Mouse (Mus musculus) neural tube, embryonic 10.5 days (tissue): ENCODE measurements around the gene Socs2.
A peak's percentile ranks its signal among the peaks of the same experiment; 100 is the strongest.

Experiments
- DNase-seq: peaks from one replicate; pipeline ENCODE4 v3.0.0-alpha.2; 2017; ENCODE audit warnings: low spot score; ENCODE audit errors: extremely low spot score

The Socs2 gene

GRCm38 (mm10) chr10:95416685-95417495, at the start of gene Socs2:
Gene Socs2, minus strand, starts transcription at chr10:95417180.
- peak; percentile 93 for DNase-seq

DNA sequence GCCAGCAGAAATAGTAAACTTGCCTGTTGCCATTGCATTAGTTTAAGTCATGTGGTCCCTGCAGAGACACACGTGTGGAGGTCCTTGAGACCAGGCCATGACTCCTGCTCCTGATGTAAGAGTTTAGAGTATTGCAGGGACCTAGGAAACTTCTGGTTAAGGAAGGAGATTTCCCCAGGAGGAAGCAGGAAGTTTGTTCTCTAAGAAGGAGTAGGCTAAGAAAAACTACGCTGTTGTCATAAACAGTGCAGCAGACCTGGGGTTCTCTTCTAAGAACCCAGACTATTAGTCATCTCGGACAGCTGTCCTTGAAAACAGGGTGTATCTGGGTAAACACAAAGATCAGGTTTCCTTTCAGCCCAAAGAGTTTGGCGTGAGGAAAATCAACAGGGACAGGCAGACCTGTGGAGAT, 48.5 kb upstream of the Socs2 start:
- no peak for DNase-seq

DNA sequence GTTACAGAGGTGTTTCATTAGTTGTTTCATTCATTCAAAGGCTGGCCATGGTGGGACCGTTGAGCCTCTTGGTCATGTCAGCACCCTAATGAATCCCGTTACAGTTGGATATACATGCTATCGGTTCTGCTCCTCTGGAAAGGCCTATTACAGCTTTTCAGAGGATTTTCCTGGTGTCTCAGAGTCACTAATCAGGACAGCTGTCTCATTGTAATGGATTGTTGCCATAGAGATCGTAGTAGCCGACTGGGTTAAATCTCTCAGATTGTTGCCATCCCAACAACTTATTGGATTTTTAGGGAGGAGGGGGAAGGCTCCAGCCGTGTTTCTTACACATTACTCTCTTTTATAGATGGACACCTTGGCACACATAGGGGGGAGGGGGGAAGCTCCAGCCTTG, 47.5 kb upstream of the Socs2 start:
- no peak for DNase-seq

DNA sequence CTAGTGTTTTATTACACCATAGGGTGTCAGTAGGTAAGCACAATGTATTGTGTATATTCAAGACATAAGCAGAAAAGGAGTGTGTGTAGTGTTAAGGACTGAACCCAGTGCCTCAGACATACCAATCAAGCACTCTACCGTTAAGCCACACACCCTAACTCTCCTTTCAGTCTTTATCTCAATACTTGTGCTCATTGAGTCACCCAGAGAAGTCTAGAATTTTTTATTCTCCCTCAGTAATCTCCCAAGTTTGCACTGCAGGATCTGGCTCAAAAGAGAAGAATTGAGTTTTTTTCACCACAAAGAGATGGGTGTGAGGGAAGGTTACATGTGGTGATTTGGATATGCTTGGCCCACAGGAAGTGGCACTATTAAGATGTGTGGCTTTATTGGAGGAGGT, 45.3 kb upstream of the Socs2 start:
- DNase-seq = no peak

- DNase-seq = no peak
Observed at GRCm38 (mm10) chr10:95461053-95461553, 44.1 kb upstream of the Socs2 start.

GRCm38 (mm10) chr10:95458050-95458806, 41.2 kb upstream of the Socs2 start:
- DNase-seq = no peak

DNA sequence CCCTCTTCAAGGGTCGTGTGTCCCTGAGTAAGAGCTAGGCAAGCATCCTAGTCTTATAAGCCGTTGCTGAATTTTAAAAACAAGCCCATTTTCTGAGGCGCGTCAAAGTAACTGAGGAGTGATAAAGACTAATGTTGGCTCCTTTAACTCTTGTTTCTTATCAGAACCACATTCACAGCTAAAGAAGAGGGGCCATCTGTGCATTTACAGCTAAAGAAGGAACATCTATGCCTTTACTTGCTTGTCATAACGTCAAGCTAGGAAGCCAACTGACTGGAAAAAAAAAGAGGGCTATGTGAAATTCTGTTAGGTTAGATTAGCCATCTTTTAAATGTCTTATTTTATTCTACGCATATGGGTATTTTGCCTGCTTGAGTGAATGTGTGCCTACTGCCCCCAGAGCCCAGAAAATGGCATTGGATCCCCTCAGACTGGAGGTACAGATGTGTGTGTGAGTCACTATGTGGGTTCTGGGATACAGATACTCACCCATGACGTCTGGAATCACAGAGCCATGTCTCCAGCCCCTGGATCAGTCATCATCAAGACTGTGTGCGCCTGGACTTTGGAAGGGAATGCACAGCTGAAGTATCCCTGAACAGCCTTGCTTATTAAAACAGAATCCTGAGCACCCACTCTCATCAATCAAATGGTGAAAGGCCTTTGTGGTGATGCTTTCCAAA, 40.5 kb upstream of the Socs2 start:
- no peak for DNase-seq

DNA sequence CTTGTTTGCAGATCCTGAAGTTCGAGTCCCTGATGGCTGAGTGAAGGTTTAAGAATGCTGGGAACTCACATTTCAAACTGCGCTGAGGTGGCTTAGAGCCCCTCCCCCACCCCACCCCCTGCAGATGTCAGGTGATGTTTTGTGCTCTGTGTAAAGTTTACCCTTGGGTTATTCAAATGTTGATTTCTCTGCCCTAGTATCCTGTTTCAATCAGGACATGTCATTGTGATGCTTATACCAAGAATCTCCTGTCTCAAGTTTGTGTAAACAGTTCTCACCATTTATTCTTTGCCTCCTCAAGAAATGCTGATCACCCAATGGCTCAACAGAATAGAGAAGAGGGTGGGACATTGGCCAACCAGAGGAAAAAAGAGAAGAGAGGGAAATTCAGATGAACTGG, 39.1 kb upstream of the Socs2 start:
- DNase-seq = no peak

- no peak for DNase-seq
Observed at GRCm38 (mm10) chr10:95453282-95453681, 36.3 kb upstream of the Socs2 start.

GRCm38 (mm10) chr10:95449033-95449432, 32.1 kb upstream of the Socs2 start:
- no peak for DNase-seq

DNA sequence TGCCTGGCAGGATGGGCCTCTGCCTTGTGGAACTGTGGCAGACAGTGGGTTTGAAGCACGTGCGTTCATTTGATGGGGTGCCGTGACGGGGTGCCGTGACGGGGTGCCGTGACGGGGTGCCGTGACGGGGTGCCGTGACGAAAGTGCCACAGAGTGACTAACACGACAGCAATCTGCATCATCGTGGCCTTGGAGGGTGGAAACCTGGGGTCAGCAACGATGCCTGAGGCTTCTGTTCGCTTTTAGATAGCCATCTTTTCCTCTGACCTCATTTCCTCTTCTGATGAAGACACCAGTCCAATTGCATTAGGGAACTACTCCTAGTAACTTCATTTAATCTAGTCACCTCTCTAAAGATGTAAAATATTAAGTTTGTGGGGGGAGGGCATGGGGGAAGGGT, 31.0 kb upstream of the Socs2 start:
- DNase-seq = no peak

DNA sequence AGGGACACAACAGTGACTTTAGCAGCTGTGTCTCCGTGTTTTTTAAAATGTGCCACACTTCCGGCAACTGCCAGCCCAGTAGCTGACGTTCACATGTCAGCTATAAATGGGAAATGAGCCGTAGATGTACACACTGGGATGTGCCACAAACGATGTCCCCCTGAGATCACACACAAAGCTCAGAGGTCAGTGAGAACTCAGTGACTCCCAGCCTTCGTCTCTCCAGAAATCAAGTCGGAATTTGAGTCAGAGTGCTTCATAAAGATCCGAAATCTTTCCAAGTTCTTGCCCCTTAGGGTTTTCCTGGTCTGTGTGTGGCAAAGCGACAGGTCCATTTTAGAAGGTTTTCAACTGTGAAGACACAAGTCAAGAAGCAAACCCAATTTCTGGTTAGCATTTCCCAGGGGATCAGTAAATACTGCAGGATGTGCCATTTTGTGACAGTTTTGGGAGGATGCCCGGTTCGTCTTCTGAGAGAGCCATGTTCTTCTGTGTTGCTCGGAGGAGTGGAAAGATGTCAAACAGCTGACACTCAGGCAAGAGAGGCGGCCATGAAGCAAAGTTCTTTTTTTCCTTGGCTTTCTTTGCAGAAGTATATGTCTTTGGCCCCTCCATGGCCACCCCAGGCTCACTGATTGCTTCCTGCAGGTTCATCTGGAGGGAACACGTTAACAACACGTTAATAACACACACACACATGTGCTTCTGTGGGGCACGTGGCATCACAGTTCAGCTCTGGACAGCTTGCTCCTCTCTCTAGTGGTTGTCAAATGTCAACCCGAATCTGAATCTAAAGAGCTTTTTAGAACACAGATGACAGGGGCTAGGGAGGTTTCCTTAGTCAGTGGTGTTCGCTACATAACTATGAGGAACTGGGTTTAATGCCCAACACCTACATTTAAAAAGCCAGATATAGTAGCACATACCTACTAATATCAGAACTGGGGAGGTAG, 28.4 kb upstream of the Socs2 start:
- no peak for DNase-seq

- no peak for DNase-seq
Observed at GRCm38 (mm10) chr10:95442334-95442733, 25.4 kb upstream of the Socs2 start.

GRCm38 (mm10) chr10:95440566-95440965, 23.6 kb upstream of the Socs2 start:
- DNase-seq = no peak

DNA sequence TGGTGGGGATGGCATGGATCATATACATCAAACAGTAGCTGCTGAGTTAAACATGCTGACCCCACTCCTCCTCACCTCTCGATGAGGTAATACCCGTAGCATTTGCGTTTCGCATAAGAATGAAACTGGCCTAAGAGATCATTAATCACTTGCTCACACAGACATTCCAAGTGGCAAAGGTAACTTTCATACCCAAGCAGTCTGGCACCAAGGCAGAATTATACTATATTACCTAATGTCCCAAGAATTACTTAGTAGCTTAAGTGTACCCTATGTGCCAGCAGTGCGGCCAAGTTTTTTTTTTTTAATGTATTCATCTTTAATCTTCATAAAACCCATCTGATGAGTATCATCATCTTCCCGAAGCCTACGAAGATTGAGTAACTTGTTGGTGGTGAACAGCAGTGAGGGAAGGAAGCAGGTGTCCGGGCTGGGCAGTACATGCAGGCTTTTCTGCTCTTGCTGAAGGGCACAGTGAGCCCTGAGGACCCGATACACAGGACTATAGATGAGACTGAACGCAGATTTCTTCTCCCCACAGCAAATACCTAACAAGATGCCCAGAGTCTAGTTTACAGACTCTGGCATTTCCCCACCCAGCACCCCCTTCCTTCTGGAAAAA, 22.8 kb upstream of the Socs2 start:
- DNase-seq = no peak

DNA sequence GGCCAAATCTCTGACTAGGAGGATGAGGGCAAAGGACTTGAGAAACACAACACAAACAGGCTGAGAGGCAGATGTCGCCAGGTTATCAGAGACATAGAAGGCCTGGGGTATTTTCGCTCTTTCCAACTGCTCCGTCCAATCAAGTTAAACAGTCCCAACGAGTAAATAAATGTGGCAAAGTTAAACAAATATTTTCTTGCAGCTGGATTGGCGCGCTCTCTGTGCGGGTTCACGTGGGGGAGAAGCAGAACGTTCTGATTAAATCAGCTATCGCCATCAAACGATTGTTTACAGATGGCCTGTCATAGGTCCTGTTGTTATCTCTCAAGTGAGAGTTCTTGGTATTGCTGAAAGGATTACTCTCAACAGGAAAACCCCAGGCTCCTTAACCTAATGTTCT, 22.0 kb upstream of the Socs2 start:
- DNase-seq = no peak

GRCm38 (mm10) chr10:95430271-95430670, 13.3 kb upstream of the Socs2 start:
- DNase-seq = no peak

DNA sequence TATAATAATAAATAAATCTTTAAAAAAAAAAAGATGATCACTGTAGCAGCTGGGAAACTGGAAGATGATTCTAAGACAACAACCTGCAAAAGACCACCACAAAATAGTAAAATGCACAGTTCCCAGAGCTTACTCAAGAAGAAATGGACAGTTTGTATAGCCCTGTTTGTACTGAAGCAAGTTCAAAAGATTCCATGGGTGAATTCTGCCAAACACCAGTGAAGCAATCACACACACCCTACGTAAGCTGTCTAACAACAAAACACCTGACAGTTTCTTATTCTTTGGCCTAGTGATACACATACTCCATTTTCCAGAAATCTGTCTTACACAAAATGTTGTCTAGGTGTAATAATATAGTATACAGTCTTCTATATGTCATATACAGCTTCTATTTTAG, 12.1 kb upstream of the Socs2 start:
- no peak for DNase-seq

- DNase-seq = no peak
Observed at GRCm38 (mm10) chr10:95426207-95427115, 9.5 kb upstream of the Socs2 start.
